Mouse (Mus musculus): ENCODE data around the gene Btbd35f9. TPM values are rescaled to one million over a fixed set of nuclear protein-coding genes. Genes with fewer than 3 reads are reported as not detected.
"Not testable (repeated sequence)": the region's sequence is repeated elsewhere in the genome, so short reads cannot be mapped to it uniquely, and the experiment has no call there.

Gene Btbd35f9
- polyA plus RNA-seq (2016; fragmentation: Nextera tagmentation; extraction: Ambion mirVana), result not detected in 2 replicates

GRCm38 (mm10) chrX:34161399-34161798, at the start of gene Btbd35f9:
Gene Btbd35f9 (minus strand): TSS chrX:34161499.
- no CpG with 5 or more reads among the region's 5 CpGs for WGBS
- not testable (repeated sequence) for H3K4me2 ChIP-seq (replicated peaks); H3K4me1 ChIP-seq; H3K9me3 ChIP-seq; H3K4me3 ChIP-seq; ATAC-seq (ENCODE audit: insufficient number of reproducible peaks, insufficient read depth, low FRiP score, low TSS enrichment); H3K27me3 ChIP-seq; H3K9ac ChIP-seq; H3K27ac ChIP-seq; H3K36me3 ChIP-seq

Other genes with a start within 250 kb of the Btbd35f9 start
- gene Btbd35f6, start 205.0 kb downstream of the Btbd35f9 start, polyA plus RNA-seq (2016; fragmentation: Nextera tagmentation; extraction: Ambion mirVana), result not detected in 2 replicates
- gene Gm21870, start 174.7 kb downstream of the Btbd35f9 start, polyA plus RNA-seq (2016; fragmentation: Nextera tagmentation; extraction: Ambion mirVana), result not detected in 2 replicates
- gene Spin2g, start 77.2 kb upstream of the Btbd35f9 start, polyA plus RNA-seq (2016; fragmentation: Nextera tagmentation; extraction: Ambion mirVana), result not detected in 2 replicates